Mouse (Mus musculus) R1 (cell line): ENCODE measurements around the gene Cenpc1.

Source experiments
- DNase-seq: peaks from one replicate; pipeline ENCODE4 v3.0.0-alpha.2; 2018; ENCODE audit warnings: low read depth, low spot score

The Cenpc1 gene

DNA sequence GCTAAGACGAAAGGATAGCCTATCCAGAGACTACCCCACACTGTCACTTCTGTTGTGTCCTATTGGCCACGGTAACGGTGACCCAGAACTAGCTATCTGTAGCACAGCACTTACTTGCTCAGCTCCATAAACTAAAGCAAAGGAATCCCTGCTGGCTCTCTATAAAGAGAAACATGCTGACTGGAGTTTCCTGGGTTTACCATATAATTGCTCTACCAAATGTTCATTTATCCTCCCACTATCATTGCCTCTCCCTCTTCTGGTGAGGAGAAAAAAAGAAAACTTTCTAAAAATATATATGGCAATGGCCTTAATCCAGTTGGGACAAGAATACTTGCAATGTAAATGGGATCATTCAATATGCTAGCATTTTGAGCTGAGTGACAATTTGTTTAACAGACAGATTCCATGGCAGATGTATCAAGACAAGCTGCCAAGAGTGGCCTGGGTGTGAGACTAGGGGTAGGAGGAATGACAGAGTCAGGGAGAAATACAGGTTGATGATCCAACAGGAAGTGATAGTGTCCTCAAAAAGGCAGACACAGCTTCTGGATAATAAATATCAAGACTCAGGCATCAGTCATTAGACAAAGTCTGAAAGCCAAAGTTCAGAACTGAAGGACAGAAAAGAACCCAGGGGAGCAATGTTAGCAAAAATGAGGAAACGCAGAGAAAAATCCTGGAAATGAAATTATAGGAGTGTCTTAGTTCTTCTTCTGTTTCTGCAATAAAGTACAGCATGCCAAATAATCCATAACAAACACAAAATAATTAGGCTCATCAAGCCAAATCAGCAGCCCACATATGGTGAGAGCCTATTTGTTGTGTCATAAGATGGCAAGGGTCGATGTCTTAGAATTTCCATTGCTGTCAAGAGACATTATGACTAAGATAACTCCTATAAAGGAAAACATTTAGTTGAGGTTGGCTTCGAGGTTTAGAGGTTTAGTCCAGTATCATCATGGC, 68.6 kb downstream of the Cenpc1 start:
- DNase-seq, result no peak

DNA sequence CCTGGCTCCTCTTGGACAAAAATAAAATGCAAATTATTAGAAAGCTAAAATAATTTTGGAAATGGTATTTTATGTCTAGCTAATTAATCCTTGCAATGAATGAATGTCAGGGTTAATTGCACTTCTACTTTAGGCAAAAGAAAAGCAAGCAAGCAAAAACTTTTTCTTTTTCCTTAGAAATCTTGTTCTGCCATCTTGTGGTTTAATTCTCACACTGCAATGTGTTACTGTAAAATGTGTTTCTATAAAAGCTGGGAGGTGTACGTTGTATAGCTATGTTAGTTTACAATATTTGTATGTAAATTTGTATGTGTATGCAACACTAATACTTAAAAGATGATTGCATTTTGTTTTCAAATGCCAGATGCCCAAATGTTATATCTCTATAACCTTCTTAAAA, 70.8 kb downstream of the Cenpc1 start:
- DNase-seq, result no peak

DNA sequence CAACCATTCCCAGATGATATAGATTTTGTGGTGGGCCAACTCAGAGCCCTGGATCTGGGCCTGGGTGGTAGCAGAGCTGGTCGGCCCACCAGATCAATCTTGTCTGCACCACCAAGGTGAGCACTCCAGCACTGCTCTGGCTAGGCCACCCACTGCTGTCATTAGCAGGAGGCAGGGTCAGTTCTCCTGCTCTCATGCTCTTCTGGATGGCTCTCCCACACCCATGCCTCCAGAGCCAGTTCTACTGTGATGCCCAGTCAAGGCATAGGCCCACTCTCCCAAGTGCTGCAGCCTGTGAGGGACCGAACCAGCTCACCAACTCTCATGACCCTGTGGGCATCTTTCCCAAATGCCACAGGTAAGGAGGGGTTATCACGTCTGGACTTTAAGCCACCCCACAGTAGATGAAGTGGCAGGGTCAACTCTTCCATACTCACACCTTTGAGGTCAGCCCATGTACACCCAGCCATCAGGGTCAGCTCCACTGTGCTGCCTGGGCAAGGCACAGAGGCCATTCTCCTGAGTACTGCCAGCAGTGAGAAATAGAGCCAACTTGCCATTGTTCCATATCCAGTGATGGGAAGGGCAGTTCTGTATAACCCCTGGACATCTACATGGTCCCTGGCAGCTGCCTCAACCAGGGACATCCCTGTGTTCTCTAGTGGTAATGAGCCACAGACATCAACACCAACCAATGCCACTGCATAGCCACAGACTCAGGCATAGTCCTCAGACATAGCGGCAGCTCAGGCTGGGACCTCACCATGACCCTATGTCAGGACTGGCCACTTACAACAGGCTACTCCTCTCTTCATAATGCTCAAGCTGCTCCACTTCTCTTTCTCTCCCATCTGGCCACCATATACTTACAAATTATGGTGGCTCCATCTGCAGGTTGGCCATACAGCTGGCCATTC, 72.3 kb downstream of the Cenpc1 start:
- no peak for DNase-seq

GRCm38 (mm10) chr5:85992055-85992454, 73.3 kb downstream of the Cenpc1 start:
- no peak for DNase-seq

GRCm38 (mm10) chr5:85987516-85987863, 77.9 kb downstream of the Cenpc1 start:
- no peak for DNase-seq

DNA sequence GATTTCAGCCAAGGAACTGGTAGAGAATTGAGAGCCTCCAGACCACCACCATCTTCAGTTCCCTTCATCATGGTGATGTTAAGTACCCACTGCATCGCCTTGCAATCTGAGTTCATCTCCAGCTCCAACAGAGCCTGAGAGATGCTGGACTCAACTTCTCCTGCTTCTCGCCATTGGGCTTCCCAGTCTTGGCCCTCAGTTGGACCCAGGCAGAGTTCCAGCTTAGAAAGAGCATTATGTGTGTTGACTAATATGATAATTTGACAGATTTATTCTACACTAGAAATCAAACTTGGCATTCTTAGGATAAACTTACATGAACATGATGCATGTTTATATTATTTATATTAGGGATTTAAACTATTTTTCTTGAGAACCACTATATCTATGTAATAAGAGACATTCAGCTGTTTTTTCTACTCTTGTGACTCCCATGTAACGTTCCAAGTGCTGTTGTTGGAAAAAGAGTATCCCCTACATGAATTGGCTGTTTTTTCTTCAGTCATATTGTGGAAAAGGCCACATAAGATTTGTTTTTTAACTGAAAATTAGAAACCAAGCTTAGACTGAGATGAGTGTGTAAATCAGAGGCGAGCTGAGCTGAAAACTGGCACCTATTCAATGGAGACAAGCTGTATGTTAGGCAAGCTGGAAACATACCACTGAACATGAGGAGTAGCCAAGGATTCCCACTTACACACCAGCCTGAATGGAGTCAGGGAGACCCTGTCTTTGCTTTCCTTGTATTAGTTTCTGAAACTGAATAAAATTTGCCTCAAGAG, 78.5 kb downstream of the Cenpc1 start:
- no peak for DNase-seq

DNA sequence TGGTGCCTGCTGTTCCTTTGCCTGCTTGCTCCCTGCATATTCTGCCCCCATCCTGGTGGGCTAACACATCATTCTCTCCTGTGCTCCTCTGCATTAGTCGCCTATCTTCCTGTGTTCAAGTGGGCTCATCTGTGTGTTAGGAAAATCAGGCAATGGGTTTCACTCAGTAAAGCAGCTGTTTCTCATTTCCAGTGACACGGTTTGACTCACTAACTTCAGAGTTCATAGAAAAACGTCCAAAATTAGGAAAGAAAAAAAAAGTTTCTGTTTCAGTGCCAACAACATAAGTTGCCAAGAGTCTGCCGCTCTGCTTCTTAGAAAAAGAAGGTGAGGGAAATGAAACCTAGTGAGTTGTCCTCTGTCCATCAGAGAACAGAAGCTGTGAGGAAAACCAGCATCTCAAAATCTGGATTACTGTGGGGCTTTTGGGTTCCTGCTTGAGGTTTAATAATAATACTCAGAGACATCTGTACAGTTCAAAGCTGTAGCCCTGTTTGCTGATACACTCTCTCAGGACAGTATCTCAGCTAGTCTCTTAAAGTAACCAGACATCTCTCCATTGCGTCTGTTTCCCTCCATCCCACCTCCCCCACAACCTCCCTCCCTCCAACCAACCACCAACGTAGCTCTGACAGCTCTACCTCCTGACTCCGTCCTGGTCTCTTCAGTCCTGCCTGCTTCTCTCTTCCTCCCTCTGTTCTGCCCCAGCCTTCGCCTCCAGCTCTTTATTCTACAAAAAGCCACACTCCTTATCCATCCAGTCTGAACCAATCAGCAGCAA, 87.5 kb downstream of the Cenpc1 start:
- DNase-seq, result no peak

DNA sequence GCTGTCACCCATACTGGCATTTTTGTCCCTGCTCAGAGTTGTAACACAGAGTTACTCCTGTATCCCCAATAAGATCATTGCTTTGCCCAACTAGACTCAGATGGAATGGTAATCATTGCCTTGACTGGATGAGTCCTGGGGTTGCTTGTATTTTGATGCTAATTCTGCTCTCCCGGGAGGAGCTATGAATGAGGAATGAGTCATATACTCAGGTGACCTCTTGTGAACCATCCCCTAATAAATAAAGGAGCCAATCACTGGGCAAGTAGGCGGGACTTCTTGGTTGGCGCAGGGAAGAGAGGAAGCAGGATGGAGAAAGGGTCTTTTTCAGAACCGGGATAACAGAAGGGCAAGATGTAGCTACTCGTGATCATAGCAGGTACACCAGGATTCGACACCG, 102.6 kb downstream of the Cenpc1 start:
- DNase-seq, result peak; percentile 91
